Mouse (Mus musculus) neural tube, embryonic 13.5 days (tissue): Measurements from ENCODE around the gene Arhgef3. TPM values are rescaled to one million over a fixed set of nuclear protein-coding genes. Genes with fewer than 3 reads are reported as not detected.

Experiments used
- microRNA-seq: library from miRNA; unstranded; fragments of <30 nt; microRNA quantifications from one replicate; pipeline ENCODE4, GENCODE M21; 2016
- polyA plus RNA-seq: library from polyadenylated mRNA; unstranded; fragments of >200 nt; fragmentation: Nextera tagmentation; extraction: Ambion mirVana; gene quantifications from 2 replicates; pipeline ENCODE4 v1.2.1, GENCODE M21; 2015

The Arhgef3 gene
- polyA plus RNA-seq, 1 experiment from 2014 or later: 3.3 TPM

Small RNA genes within 50 kb of the gene (microRNA-seq; reads per million reads assigned to microRNA genes)
- gene Gm23633: not detected

Other genes starting within 250 kb of the Arhgef3 start
- 0.22 TPM in 1 of 2 replicates, not detected in the other for gene Asb14, start 220.3 kb upstream of the Arhgef3 start, polyA plus RNA-seq
- gene Appl1, start 143.7 kb upstream of the Arhgef3 start, polyA plus RNA-seq: 50.4 and 57.5 TPM in 2 replicates
- not detected in 2 replicates for gene Hesx1, start 120.5 kb upstream of the Arhgef3 start, polyA plus RNA-seq
- 2.0 and 2.1 TPM in 2 replicates for gene Il17rd, start 76.0 kb upstream of the Arhgef3 start, polyA plus RNA-seq